Mouse (Mus musculus): ENCODE data around the gene A3galt2.

- TF ChIP-seq GATA1 (IDR thresholded peaks at IDR 0.05; ENCODE audit: borderline replicate concordance, low read length) (no peak), FLI1 (IDR thresholded peaks at IDR 0.05; ENCODE audit: low read length) (no peak)
Observed at GRCm38 (mm10) chr4:128723431-128723830, 31.7 kb upstream of the A3galt2 start.
